Mouse (Mus musculus) Muller cell, postnatal 12 days (primary cell): ENCODE measurements around the gene Elovl1.
A peak's percentile ranks its signal among the peaks of the same experiment; 100 is the strongest.

ENCODE experiments used
- DNase-seq: peaks from one replicate; pipeline ENCODE4 v3.0.0-alpha.2; 2015; ENCODE audit errors: inconsistent ontology term

Gene Elovl1

GRCm38 (mm10) chr4:118427768-118428451, at the start of gene Elovl1:
Gene Elovl1 (plus strand): TSS chr4:118428093.
- DNase-seq, result peak; percentile 97

GRCm38 (mm10) chr4:118383271-118383670, 44.6 kb upstream of the Elovl1 start:
- no peak for DNase-seq

GRCm38 (mm10) chr4:118387316-118387715, 40.6 kb upstream of the Elovl1 start:
- DNase-seq, result no peak

- DNase-seq, result no peak
Observed at GRCm38 (mm10) chr4:118390146-118390545, 37.7 kb upstream of the Elovl1 start.

- no peak for DNase-seq
Observed at GRCm38 (mm10) chr4:118394505-118394904, 33.4 kb upstream of the Elovl1 start.

- DNase-seq, result no peak
Observed at GRCm38 (mm10) chr4:118395289-118395688, 32.6 kb upstream of the Elovl1 start.

- DNase-seq, result no peak
Observed at GRCm38 (mm10) chr4:118396433-118396832, 31.5 kb upstream of the Elovl1 start.

- no peak for DNase-seq
Observed at GRCm38 (mm10) chr4:118398400-118398799, 29.5 kb upstream of the Elovl1 start.

- DNase-seq, result no peak
Observed at GRCm38 (mm10) chr4:118401421-118401820, 26.5 kb upstream of the Elovl1 start.

GRCm38 (mm10) chr4:118401918-118402317, 26.0 kb upstream of the Elovl1 start:
- DNase-seq, result no peak

- no peak for DNase-seq
Observed at GRCm38 (mm10) chr4:118402701-118403100, 25.2 kb upstream of the Elovl1 start.

GRCm38 (mm10) chr4:118409142-118409900, 18.6 kb upstream of the Elovl1 start, which contains the start of the genes Szt2 and Med8:
Gene Szt2 (minus strand): TSS chr4:118409273.
Gene Med8 (plus strand): TSS chr4:118409337.
- peak; percentile 92 for DNase-seq

- DNase-seq, result no peak
Observed at GRCm38 (mm10) chr4:118410871-118411270, 17.0 kb upstream of the Elovl1 start.

- DNase-seq, result no peak
Observed at GRCm38 (mm10) chr4:118413553-118413952, 14.3 kb upstream of the Elovl1 start.

GRCm38 (mm10) chr4:118415779-118416178, 12.1 kb upstream of the Elovl1 start:
- peak; percentile 11 for DNase-seq

- no peak for DNase-seq
Observed at GRCm38 (mm10) chr4:118416329-118416728, 11.6 kb upstream of the Elovl1 start.

- DNase-seq, result no peak
Observed at GRCm38 (mm10) chr4:118417112-118417797, 10.6 kb upstream of the Elovl1 start.

- DNase-seq, result no peak
Observed at GRCm38 (mm10) chr4:118421384-118421783, 6.5 kb upstream of the Elovl1 start.

- DNase-seq, result no peak
Observed at GRCm38 (mm10) chr4:118424541-118425160, 3.2 kb upstream of the Elovl1 start.

- no peak for DNase-seq
Observed at GRCm38 (mm10) chr4:118425374-118425773, 2.5 kb upstream of the Elovl1 start.

- no peak for DNase-seq
Observed at GRCm38 (mm10) chr4:118427415-118427767, 502 bp upstream of the Elovl1 start.
